Mouse (Mus musculus) left cerebral cortex, adult 8-10 months (tissue): Measurements from ENCODE around the gene Ugt1a9. TPM values are rescaled to one million over a fixed set of nuclear protein-coding genes. Genes with fewer than 3 reads are reported as not detected.
"Not testable (repeated sequence)": the region's sequence is repeated elsewhere in the genome, so short reads cannot be mapped to it uniquely, and the experiment has no call there.

Experiments
- DNase-seq, 2 experiments: peaks; one replicate each; pipeline ENCODE4 v3.0.0; 2022; ENCODE audit warnings: low spot score in 2 of 2
- total RNA-seq, 4 experiments: library from RNA; stranded (reverse); gene quantifications; 2 replicates each; pipeline ENCODE4 v1.2.4; 2022

Gene Ugt1a9
- not detected for total RNA-seq

DNA sequence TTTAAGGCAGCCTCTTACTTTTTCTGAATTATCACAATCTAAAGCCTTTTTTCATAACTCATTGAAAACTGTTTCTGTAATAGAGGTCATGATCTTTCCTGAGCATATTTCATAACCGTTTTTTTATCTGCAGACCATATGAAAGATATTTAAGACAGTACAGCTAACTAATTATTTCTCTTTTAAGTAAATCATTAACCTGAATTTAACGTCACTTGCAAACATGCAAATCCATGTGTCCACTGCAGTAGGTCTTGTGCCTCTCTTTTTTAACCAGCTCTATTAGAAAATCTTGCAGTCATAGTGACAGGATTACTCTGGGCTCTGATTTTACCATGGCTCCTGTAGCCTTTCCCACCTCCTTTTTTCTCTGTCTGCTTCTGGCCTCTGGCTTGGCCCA lies at the start of gene Ugt1a9:
Gene Ugt1a9, plus strand, starts transcription at position 306 of the 400 bp plus-strand sequence.
- no peak for DNase-seq

DNA sequence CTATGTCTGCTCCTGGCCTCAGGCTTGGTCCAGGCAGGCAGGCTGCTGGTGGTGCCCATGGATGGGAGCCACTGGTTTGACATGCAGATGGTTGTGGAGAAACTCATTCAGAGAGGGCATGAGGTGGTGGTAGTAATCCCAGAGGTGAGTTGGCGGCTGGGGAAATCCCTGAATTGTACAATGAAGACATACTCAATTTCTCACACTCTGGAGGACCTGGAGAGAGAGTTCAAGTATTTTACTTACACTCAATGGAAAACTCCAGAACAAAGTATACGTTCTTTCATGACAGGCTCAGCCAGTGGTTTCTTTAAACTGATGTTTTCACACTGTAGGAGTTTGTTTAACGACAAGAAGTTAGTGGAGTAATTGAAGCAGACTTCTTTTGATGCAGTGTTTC lies 45.4 kb upstream of the Ugt1a9 start:
- not testable (repeated sequence) for DNase-seq

DNA sequence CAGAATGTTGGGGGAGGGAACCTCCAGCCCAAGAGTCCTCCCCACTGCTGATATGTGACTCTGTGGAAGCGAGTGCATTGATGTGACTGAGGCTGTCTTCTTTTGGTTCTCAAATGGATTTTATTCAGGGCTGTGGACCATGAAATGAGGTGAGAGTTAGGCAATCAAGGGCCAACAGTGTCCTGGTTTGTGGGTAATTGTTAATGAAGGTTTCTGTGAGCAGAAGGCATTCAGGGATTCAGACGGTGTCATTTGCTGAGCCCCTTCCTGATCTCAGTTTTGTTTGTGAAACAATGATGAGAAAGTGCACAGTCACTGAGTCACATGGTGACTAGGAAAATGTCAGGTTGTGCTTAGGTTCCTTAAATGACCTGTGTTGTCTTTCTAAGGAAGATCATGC lies 27.6 kb upstream of the Ugt1a9 start:
- not testable (repeated sequence) for DNase-seq

DNA sequence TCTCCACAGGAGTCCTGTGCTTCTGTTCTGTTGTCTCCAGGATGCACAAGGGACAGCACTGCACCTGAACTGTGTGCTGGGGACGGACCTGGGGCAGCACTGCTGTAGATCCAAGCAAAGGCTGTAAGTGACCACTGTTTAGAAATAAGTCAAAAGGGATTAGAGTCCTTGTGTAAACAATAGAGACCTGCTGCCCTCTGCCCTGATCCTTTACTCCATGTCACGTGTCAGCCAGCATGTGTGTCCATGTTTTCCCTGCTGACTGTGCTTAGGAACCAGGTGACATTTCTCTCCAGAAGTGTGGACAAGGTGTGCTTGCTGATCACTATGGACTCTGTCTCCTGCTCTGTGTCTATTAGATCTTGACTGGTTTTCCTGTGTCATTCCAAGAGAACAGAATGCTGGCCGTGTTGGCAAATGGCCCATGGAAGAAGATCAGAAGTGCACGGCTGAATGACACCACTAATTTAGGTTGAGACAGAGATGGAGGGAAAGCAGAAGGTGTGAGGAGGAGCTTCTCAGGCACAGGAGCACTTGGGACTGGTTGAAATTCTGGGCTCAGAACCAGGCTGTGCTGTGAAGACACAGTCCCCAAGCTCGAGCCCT lies 25.7 kb upstream of the Ugt1a9 start:
- DNase-seq: not testable (repeated sequence)

DNA sequence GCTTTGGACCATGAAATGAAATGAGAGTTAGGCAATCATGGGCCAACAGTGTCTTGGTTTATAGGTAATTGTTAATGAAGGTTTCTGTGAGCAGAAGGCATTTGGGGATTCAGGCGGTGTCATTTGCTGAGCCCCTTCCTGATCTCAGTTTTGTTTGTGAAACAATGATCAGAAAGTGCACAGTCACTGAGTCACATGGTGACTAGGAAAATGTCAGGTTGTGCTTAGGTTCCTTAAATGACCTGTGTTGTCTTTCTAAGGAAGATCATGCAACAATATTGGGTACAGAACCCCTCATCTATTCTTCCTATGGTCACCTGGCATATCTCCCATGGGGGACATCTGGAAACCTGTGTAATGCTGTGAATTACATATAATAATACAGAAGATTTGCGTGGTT lies 23.2 kb upstream of the Ugt1a9 start:
- DNase-seq: not testable (repeated sequence)

DNA sequence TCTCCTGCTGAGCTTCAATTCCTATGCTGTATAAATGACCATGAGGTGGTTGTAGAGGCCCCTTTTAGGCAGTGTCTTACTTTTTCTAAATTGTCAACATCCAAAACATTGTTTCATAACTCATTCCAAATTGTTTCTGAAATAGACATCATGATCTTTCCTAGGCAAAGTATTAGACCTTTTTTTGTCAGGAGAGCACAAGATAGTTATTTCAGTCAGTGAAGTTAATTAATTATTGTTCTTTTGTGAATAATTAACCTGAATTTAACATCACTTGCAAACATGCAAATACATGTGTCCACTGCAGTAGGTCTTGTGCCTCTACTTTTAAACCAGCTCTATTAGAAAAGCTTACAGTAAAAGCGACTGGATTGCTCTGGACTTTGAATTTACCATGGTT lies 15.5 kb upstream of the Ugt1a9 start, which contains the start of gene Ugt1a10:
Gene Ugt1a10, plus strand, starts transcription at position 301 of the 400 bp plus-strand sequence.
- DNase-seq: no peak

DNA sequence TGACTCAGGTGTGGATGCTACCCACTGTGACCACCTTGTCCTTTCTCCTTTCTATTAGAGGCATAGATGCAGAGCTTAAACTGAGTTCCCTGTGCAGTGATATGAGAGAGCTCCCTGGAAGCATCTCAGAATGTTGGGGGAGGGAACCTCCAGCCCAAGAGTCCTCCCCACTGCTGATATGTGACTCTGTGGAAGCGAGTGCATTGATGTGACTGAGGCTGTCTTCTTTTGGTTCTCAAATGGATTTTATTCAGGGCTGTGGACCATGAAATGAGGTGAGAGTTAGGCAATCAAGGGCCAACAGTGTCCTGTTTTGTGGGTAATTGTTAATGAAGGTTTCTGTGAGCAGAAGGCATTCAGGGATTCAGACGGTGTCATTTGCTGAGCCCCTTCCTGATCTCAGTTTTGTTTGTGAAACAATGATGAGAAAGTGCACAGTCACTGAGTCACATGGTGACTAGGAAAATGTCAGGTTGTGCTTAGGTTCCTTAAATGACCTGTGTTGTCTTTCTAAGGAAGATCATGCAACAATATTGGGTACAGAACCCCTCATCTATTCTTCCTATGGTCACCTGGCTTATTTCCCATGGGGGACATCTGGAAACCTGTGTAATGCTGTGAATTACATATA lies 4.0 kb upstream of the Ugt1a9 start:
- not testable (repeated sequence) for DNase-seq

DNA sequence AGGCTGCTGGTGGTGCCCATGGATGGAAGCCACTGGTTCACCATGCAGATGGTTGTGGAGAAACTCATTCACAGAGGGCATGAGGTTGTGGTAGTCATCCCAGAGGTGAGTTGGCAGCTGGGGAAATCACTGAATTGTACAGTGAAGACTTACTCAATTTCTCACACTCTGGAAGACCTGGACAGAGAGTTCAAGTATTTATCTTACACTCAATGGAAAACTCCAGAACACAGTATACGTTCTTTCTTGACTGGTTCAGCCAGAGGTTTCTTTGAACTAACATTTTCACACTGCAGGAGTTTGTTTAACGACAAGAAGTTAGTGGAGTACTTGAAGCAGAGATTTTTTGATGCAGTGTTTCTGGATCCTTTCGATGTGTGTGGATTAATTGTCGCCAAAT lies 302 bp downstream of the Ugt1a9 start:
- DNase-seq: no peak

DNA sequence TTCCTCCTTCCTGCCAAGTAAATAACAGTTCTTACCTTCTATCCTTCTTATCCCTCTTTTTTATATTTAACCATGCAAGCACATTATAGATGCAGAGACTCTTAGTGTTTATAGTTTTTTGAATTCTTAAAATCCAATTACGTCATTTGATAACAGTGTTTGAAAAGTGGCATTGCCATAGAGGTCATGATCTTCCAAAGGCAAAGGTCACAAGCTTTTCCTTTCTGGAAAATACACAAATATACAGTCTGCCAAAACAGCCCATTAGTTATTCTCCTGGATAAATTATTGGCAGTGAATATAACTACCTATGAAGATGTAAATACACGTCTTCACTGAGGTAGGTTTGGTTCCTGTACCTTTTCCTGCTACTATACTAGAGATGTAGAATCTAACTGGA lies 3.9 kb downstream of the Ugt1a9 start:
- DNase-seq: no peak

DNA sequence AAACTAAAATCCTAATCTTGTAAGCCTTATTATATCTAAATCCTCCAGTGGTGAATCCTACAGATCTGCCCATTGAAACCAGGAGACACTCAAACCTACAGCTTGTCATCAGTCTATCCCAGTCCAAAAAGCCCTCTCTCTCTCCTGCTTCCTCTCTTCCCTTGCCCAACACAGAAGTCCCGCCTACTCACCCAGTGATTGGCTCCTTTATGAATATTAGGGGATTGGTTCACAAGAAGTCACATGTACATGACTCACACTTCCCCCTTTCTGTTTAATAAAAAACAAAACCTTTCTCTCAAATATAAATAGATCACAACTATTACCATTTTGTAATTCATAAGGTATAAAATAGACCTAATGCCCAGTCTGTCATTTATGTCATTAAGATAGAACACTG lies 6.5 kb downstream of the Ugt1a9 start:
- no peak for DNase-seq

DNA sequence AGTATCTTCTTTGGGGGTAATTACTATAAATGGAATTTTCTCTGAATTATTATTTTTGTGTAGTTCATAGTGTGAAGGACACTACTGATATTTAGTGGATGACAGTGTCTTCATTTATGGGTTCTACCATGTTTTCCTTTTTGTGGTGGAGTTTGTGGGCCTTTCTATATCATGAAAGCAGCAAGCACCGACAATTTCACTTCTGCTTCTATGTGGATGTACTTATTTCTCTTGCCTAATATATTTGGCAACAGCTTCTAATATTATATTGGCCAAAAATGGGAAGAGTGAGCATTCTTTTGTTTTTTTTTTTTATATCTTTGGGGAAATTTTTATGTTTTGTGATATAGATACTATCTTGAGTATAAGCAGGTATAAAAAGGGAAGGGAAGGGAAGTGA lies 11.1 kb downstream of the Ugt1a9 start:
- DNase-seq: no peak

DNA sequence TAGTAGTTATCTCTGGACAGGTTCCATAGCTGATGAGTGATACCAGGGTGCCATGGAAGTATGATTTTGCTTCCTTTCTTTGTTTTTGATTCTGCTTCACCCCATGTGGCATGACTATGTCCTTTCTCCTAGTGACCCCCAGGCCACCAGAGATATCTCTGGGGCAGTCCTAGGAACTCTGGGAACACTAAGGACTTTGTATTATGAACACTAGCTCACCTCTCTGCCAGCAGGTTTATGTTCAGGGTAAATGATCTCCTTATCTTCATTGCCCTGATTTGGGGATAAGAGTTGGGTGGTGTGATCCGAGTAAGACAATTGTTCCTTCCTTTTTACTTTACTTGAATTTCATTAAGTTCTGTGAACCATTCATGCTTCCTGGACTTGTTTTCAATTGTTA lies 15.5 kb downstream of the Ugt1a9 start:
- DNase-seq: no peak

DNA sequence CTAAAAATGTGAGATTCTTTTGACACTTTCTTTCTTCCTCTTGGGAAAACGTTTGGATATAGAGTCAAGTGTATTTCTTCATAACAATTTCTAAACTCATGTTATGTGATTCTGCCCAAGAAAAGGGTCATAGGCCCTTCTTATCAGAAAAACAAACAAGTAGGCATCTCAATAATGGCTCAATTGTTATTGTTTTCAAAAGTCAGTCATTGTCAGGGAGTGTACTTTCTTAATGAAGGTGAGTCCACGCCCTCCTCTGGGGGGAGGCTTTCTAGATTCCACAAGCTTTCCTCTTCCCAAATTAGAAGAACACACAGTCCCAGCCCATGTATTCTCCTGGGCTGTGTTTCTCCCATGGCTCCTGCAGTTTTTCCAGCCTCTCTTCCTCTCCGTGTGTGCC lies 16.9 kb downstream of the Ugt1a9 start, which contains the start of gene Ugt1a8:
Gene Ugt1a8, plus strand, starts transcription at position 301 of the 400 bp plus-strand sequence.
- DNase-seq: no peak

DNA sequence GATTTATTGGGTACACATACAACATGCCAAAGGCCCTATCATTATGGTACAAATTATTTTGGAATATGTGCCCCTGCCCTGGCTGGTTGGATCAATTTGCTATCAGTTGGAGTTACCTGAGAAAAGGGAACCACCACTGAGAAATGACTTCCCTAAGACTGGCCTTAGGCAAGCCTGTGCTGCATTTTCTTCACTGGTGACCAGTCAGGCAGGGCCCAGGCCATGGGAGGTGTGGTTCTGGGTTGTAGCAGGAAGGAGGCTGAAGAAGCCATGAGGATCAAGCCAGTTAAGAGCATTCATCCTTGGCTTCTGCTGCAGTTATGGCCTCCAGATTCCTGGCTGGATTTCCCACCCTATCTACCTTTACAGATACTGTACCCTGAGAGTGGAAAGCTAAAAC lies 21.7 kb downstream of the Ugt1a9 start:
- DNase-seq: no peak

DNA sequence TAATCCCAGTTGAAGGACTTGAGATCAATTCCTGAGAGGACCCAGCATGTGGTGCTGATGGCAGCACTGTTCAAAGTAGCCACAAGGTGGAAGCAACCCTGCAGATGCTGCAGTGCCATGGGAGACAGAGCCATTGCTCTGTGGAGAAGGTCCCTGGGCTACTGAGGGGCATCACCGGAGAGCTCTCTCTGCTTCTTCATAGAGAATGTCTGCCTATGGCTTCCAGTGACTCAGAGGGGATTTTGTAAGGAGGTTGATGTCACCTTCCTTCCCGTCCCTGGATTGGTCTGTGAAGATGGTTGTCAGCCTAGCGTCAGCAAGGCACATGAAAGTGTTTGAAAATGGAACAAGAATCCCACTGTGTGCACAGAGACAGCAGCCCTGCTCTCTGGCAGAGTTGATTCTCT lies 23.7 kb downstream of the Ugt1a9 start:
- DNase-seq: not testable (repeated sequence)

DNA sequence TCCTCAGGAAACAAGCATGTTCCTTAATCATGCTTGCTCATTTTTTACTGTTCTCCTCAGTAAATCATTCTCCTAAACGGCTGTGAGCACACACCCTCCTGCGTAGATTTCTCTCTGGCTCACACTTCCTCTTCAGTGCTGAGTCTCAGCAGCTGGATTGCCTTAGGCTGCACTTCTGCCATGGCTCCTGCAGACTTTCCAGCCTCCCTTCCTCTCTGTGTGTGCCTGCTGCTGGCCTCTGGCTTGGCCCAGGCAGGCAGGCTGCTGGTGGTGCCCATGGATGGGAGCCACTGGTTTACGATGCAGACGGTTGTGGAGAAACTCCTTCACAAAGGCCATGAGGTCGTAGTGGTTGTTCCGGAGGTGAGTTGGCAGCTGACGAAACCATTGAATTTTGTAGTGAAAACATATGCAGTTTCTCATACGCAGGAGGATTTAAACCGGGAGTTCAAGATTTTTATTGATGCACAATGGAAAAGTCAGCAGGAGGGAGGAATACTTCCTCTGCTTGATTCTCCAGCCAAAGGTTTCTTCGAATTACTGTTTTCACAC lies 24.4 kb downstream of the Ugt1a9 start, which contains the start of gene Ugt1a7c:
Gene Ugt1a7c, plus strand, starts transcription at position 122 of the 552 bp plus-strand sequence.
- DNase-seq: no peak

DNA sequence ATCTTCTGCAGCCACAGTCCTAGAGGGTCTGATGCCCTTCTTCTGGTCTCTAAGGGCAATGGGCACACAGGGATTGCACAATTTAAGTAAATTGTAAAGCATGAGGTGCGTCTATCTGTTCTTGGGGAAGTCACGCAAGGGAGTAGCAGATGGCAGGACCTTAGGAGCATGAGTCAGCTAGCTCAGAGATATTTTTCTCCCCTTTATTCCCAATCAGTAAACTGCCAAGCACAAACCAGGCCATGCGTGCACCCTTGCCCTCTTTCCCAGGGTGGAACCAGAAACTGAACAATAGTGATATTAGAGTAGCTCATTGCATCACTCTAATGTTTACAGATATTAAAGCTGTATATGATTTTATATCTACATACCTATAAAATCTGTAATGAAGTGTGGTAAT lies 27.9 kb downstream of the Ugt1a9 start:
- DNase-seq: not testable (repeated sequence)

DNA sequence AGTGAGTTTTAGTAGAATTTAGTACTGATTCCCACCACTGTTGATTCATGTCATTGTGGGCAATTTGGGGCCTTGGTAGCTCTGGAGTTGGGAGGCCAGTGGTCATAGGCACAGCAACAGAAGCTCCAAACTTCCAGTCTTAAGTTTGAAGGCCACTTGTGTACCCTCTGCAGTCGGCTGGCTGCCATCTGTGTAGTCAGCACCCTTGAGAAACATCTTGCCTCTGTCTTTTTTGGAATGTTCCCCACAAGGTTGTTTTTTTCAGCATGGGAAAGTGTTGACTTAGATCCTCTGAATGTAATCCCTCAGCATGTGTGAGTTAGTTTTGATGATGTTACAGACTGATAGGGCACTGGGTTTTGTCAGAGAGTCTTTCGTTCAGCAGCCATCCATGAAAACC lies 29.1 kb downstream of the Ugt1a9 start:
- DNase-seq: not testable (repeated sequence)

DNA sequence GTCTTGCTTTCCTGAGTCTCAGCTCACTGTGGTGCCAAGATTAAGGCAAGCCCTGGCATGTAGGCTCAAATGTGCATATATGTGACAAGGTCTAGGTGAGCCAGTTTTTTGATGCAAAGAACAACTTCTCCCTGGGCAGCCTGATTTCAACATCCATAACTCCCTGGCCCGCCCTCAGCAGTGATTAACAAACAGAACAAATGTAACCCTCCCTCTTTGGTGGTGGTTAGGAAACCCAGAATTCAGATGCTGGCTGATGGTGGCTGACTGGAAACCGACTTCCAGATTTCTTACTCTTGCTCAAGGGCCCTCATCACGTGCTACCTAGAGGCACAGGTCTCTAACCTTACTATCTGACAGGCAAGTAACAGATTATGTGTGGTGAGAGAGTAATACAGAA lies 32.4 kb downstream of the Ugt1a9 start, which contains the start of gene Ugt1a6b:
Gene Ugt1a6b, plus strand, starts transcription at position 234 of the 400 bp plus-strand sequence.
- not testable (repeated sequence) for DNase-seq

DNA sequence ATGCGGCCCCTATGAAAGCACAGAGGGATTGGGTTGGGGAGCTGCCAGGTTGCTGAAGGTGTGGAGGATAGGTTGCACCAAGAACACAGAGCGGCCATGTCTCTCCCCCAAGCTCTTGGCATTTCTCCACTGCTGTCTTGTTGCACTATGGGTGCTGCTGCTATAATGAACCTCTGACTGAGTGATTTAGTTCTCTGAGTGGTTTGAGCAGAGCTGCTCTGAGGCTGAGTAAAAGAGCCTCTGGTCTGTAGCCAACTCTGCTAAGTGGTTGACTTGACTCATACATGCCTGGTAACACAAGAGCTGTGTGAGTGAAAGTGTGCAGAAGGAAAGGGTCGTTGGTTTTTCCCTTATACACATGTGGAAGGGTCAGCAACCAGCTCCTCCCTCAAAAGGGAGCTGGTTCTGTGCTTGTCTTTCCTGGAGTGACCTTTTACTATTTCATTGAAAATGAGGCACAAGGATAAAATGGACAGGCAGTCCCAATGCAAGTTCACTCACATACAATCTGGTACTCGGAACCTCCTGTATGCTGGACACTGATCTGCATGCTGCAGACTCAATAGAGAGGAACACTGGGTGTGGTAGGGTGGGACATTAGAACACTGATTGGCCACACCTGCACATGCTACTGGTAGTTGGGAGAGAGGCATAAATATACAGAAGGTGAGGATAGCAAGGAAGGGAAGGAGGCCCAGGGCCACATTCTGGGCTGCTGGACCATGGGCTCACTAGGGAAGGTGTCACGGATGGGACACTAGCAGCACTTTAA lies 33.3 kb downstream of the Ugt1a9 start:
- not testable (repeated sequence) for DNase-seq

DNA sequence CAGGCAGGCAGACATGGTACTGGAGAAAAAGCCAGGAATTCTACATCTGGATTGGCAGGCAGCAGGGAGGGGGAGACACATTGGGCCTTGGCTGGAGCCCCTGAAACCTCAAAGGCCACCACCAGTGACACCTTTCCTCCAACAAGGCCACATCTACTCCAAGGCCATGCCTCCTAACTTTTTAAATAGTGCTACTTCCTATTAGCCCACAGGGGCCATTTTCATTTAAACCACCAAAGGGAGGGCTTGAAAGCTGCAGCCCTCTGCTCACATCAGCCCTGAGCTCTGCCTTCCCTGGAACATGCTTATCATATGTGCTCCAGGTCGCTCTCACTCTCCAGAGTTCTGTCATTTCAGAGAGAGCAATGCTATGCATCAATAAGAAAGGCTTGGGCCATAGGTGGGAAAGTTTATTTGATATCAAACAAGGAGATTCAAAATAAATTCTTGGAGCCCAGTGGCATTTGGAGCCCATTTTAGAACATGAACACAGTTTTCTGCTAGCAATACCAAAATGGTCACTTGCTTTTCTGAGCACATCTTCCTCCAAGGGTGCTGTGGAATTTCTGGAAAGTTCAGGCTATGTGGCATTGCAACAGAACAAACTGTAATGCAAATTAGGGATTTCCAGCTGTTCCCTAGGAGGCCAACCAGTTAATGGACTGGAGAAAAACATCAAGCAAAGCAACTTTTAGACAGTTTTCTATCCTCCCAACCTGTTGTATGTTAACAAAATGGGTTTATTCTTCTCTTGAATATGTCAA lies 34.2 kb downstream of the Ugt1a9 start:
- DNase-seq: no peak
